Mouse (Mus musculus) small intestine, adult 2 months (tissue): ENCODE measurements around the gene Mrtfa. TPM values are rescaled to one million over a fixed set of nuclear protein-coding genes. Genes with fewer than 3 reads are reported as not detected.

ENCODE experiments used
- H3K27ac ChIP-seq: fragments of 200-500 bp; 2 replicates; pipeline ENCODE4 v1.5.1; 2012; ENCODE audit warnings: low read depth, low read length, control low read depth, inconsistent platforms; ENCODE audit not compliant: insufficient read depth
- H3K27me3 ChIP-seq: fragments of 200-500 bp; 2 replicates; pipeline ENCODE4 v1.6.1; 2012; ENCODE audit warnings: mild to moderate bottlenecking, moderate library complexity, low read length, inconsistent platforms; ENCODE audit not compliant: control insufficient read depth, insufficient read depth
- H3K36me3 ChIP-seq: fragments of 200-500 bp; 2 replicates; pipeline ENCODE4 v1.6.1; 2012; ENCODE audit warnings: mild to moderate bottlenecking, low read length, control low read depth, inconsistent platforms; ENCODE audit not compliant: control insufficient read depth, insufficient read depth
- H3K4me1 ChIP-seq: fragments of 200-500 bp; 2 replicates; pipeline ENCODE4 v1.6.1; 2012; ENCODE audit warnings: low read length, inconsistent platforms, mixed read lengths; ENCODE audit not compliant: control insufficient read depth, insufficient read depth, insufficient read length
- H3K4me3 ChIP-seq: fragments of 200-500 bp; 2 replicates; pipeline ENCODE4 v1.5.1; 2012; ENCODE audit warnings: low read depth, mild to moderate bottlenecking, control low read depth, inconsistent platforms, low read length, moderate library complexity
- CTCF ChIP-seq: fragments of 200-500 bp; IDR thresholded peaks from 2 replicates; pipeline ENCODE4 v1.5.1; 2012; ENCODE audit warnings: low read depth, mild to moderate bottlenecking, control low read depth, inconsistent platforms, low read length, moderate library complexity, mixed read lengths; ENCODE audit not compliant: insufficient replicate concordance, insufficient read length; ENCODE audit errors: extremely low read depth
- POLR2A ChIP-seq: fragments of 200-500 bp; IDR thresholded peaks from 2 replicates; pipeline ENCODE4 v1.6.1; 2012; ENCODE audit warnings: low read depth, mild to moderate bottlenecking, control low read depth, inconsistent platforms, low read length, moderate library complexity
- WGBS: fragments of 180-500 bp; shearing (Covaris S2); methylation state at CpG from one replicate; pipeline ENCODE4 v1.1.7; 2018; 5-methylcytosine and 5-hydroxymethylcytosine counted together
- polyA plus RNA-seq: library from polyadenylated mRNA; depleted of rRNA; stranded (reverse); fragments of >200 nt; gene quantifications from 2 replicates; pipeline ENCODE4 v1.2.3, GENCODE M21; 2012

Mrtfa gene
- polyA plus RNA-seq, 1 experiment: 34.5 TPM

DNA sequence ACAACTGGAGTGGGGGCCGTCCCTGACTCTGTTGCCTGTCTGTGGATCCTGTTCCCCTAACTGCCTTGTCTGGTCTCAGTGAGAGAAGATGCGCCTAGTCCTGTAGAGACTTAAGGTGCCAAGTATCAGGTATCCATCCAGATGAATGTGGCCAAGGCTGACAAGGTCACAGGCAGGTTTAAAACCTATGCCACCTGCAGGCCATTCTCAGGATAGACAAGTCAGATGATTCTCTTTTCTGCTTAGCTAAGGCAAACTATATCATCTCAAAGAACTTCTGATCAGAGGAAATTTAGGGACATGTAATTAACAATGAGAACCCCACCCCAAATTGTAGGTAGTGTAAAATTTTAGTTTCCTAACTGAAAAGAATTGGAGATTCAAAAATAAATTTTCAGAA lies 129.6 kb downstream of the Mrtfa start:
- Histone ChIP-seq H3K4me1 (peaks cover 5% of the 10 kb centered on the region; the same call in 1 of the 2 replicates), H3K27me3 (no peaks in the 10 kb centered on the region), H3K4me3 (no peak overlapping the region), H3K36me3 (no peaks in the 10 kb centered on the region), H3K27ac (no peak overlapping the region)
- 97% methylated on average over 2 of the region's 2 CpGs for WGBS
- TF ChIP-seq CTCF (no peak), POLR2A (no peak)

- TF ChIP-seq POLR2A (no peak), CTCF (no peak)
- 60% methylated on average over 5 of the region's 5 CpGs for WGBS
- Histone ChIP-seq H3K27ac (peak overlapping the region; percentile 19; the same call in 1 of the 2 replicates), H3K36me3 (no peaks in the 10 kb centered on the region), H3K4me3 (no peak overlapping the region), H3K27me3 (no peaks in the 10 kb centered on the region), H3K4me1 (peaks cover 13% of the 10 kb centered on the region; the same call in 1 of the 2 replicates)
Measured at GRCm38 (mm10) chr15:81057736-81058135, 132.8 kb downstream of the Mrtfa start.

- H3K27me3 ChIP-seq: no peaks in the 10 kb centered on the region
- TF ChIP-seq POLR2A: no peak
- no peak for TF ChIP-seq CTCF
- 87% methylated on average over 2 of the region's 2 CpGs for WGBS
Measured at GRCm38 (mm10) chr15:81055488-81055887, 135.1 kb downstream of the Mrtfa start.

GRCm38 (mm10) chr15:81052491-81052890 lies 138.1 kb downstream of the Mrtfa start:
- WGBS: 81% methylated on average over 5 of the region's 5 CpGs
- TF ChIP-seq POLR2A: no peak
- no peak for TF ChIP-seq CTCF
- Histone ChIP-seq H3K27ac (no peak overlapping the region), H3K27me3 (no peaks in the 10 kb centered on the region), H3K4me3 (no peak overlapping the region), H3K36me3 (no peaks in the 10 kb centered on the region), H3K4me1 (peaks cover 8% of the 10 kb centered on the region; the same call in 1 of the 2 replicates)

More at GRCm38 (mm10) chr15:81055488-81055887, 135.1 kb downstream of the Mrtfa start:
- no peak overlapping the region for H3K4me3 ChIP-seq
- peaks cover 13% of the 10 kb centered on the region; the same call in 1 of the 2 replicates for H3K4me1 ChIP-seq
- no peak overlapping the region for H3K27ac ChIP-seq
- no peaks in the 10 kb centered on the region for H3K36me3 ChIP-seq

DNA sequence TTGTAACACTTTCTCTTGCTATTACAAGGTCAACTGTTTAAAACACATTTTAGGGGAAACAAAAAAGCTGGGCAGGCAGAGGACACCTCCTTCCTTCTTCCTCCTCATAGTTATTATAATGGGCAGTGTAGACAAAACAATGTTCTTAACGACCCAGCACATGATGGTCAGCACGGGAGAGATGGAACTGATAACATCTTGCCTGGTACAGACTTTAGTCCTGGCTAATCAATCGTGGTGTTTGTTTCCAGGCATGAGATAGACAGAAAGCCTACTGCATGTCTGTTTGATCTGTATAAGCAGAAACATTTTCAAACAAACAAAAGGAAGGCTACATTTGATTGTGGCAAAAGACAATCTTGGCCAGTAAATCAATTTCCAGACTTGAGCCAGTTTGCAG lies 140.1 kb downstream of the Mrtfa start:
- Histone ChIP-seq H3K4me1 (peaks cover 3% of the 10 kb centered on the region; the same call in 1 of the 2 replicates), H3K27ac (no peak overlapping the region), H3K36me3 (no peaks in the 10 kb centered on the region), H3K27me3 (no peaks in the 10 kb centered on the region), H3K4me3 (no peak overlapping the region)
- WGBS: 19% methylated on average over 3 of the region's 3 CpGs
- TF ChIP-seq CTCF (no peak), POLR2A (no peak)

DNA sequence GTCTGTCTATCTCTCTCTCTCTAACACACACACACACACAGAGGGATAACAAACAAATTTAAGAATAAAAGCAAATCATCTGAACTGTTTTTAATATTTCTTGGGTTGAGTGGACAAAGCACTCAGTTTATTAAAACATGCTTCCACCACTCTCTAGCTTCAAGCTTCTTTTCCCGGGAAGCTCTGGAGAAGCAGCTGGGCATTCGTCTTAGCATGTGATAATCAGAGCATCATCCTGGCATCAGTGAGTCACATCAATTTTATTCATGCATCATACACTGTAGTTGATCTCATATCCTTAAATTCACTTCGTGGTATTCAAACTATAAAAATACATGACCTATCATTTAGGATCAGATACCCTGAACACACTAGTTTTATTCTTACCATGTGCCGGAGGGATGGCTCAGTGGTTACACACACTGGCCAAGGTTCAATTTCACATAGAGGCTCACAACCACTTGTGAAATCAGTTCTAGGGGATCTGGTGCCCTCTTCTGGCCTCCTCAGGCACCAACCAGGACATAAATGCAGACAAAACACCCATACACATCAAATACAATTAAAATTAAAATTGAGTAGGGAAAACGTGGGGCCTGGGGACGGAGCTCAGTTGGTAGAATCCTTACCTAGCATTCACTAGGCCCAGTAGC lies 141.0 kb downstream of the Mrtfa start:
- TF ChIP-seq CTCF: peak; percentile 61; the same call in 1 of the 2 replicates
- TF ChIP-seq POLR2A: no peak
- Histone ChIP-seq H3K27ac (no peak overlapping the region), H3K36me3 (no peaks in the 10 kb centered on the region), H3K4me3 (no peak overlapping the region), H3K27me3 (no peaks in the 10 kb centered on the region), H3K4me1 (no peaks in the 10 kb centered on the region)
- 49% methylated on average over 6 of the region's 6 CpGs for WGBS

DNA sequence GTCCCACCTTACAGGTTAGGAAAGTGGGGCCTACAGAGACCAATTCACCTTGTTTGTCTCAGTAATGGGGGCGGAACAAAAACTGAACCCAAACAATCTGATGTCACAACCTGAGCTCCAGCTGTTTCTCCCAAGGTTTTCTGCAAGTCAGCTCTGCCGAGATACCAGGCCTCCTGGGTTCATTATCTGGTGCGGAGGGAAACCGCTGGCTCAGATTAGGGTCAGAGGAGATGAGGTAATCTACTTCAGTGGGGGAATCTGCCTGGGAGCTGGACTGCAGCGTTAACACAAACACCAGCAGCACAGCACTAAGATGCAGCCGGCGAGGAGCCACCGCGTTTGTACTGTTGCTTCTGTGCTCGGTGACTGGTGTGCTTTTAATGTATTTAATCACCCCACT lies 143.1 kb downstream of the Mrtfa start:
- TF ChIP-seq POLR2A (no peak), CTCF (no peak)
- Histone ChIP-seq H3K4me1 (peaks cover 5% of the 10 kb centered on the region), H3K4me3 (no peak overlapping the region), H3K36me3 (no peaks in the 10 kb centered on the region), H3K27ac (no peak overlapping the region), H3K27me3 (no peaks in the 10 kb centered on the region)
- 67% methylated on average over 10 of the region's 10 CpGs for WGBS
